Mouse (Mus musculus) B cell, adult 2 months (primary cell): Measurements from ENCODE around the gene Cbx4.

ENCODE experiments used
- DNase-seq, 2 experiments: peaks; one replicate each; pipeline ENCODE4 v3.0.0; 2022

Gene Cbx4

GRCm38 (mm10) chr11:119086144-119086971 lies at the start of gene Cbx4:
TSS of gene Cbx4 (minus strand) at chr11:119086221.
- peak; percentile 88 to 89 for DNase-seq

- DNase-seq = no peak
Observed at GRCm38 (mm10) chr11:119134586-119134985, 48.6 kb upstream of the Cbx4 start.

GRCm38 (mm10) chr11:119133437-119134221 lies 47.6 kb upstream of the Cbx4 start:
- DNase-seq = peak; percentile 78 to 81

GRCm38 (mm10) chr11:119132198-119133035 lies 46.4 kb upstream of the Cbx4 start:
- DNase-seq = no peak

GRCm38 (mm10) chr11:119130081-119130765 lies 44.2 kb upstream of the Cbx4 start:
- DNase-seq = no peak

- DNase-seq = no peak
Observed at GRCm38 (mm10) chr11:119129281-119130058, 43.4 kb upstream of the Cbx4 start.

- peak in 1 of 2 experiments; percentile 34 for DNase-seq
Observed at GRCm38 (mm10) chr11:119128668-119129280, 42.8 kb upstream of the Cbx4 start.

GRCm38 (mm10) chr11:119127686-119128473 lies 41.9 kb upstream of the Cbx4 start:
- DNase-seq = peak; percentile 50 to 56

- no peak for DNase-seq
Observed at GRCm38 (mm10) chr11:119127147-119127546, 41.1 kb upstream of the Cbx4 start.

GRCm38 (mm10) chr11:119125929-119126861 lies 40.2 kb upstream of the Cbx4 start:
- peak; percentile 28 to 41 for DNase-seq

- no peak for DNase-seq
Observed at GRCm38 (mm10) chr11:119124536-119124935, 38.5 kb upstream of the Cbx4 start.

GRCm38 (mm10) chr11:119123522-119124319 lies 37.7 kb upstream of the Cbx4 start:
- DNase-seq = peak; percentile 38 to 47

- DNase-seq = peak; percentile 46 to 52
Observed at GRCm38 (mm10) chr11:119122396-119122795, 36.4 kb upstream of the Cbx4 start.

GRCm38 (mm10) chr11:119118905-119119304 lies 32.9 kb upstream of the Cbx4 start:
- no peak for DNase-seq

- DNase-seq = no peak
Observed at GRCm38 (mm10) chr11:119117945-119118344, 31.9 kb upstream of the Cbx4 start.

GRCm38 (mm10) chr11:119116992-119117391 lies 31.0 kb upstream of the Cbx4 start:
- DNase-seq = no peak

- DNase-seq = no peak
Observed at GRCm38 (mm10) chr11:119112721-119113120, 26.7 kb upstream of the Cbx4 start.

GRCm38 (mm10) chr11:119111345-119111744 lies 25.3 kb upstream of the Cbx4 start:
- peak; percentile 84 to 86 for DNase-seq
